Mouse (Mus musculus) brain, adult 2 months (tissue): ENCODE measurements around the gene Rpsa.
"Not testable (repeated sequence)": the region's sequence is repeated elsewhere in the genome, so short reads cannot be mapped to it uniquely, and the experiment has no call there.

Experiments used
- DNase-seq: peaks from one replicate; pipeline ENCODE4 v3.0.0; 2011; ENCODE audit warnings: low read depth, low spot score

Gene Rpsa

DNA sequence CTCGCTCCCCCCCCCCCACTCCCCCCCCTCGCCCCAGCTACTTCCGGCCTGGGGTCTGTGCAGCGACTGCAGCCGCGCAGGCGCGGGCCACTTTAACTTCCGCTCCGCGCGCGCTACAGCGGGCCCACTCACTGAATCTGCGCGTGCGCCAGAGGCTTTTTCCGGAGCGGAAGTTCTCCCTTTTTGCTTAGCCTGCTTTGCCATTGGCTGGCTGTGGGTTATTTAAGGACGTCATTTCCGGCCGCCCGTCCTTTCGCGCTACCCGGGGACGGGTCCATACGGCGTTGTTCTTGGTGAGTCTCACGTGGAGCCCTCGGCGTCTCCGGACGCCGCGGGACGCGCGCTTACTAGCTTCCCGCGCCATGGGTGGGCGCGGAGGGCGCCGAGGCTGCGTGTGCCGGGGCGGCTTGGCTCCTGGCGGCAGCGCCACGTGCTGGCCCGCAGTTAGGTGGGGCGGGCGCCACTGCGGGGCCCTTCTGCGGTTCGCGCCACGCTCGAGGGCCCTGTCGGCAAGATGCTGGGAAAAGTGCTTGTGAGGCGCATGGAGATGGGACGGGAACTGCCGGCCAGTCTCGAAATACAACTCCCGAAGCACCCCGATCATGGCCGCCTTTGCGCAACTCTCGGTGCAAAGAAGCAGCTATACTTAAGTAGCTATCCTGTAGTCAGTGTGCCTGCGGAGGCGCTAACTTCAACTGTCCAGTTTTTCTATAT, at the start of gene Rpsa:
Gene Rpsa, plus strand, starts transcription at position 152 of the 714 bp plus-strand sequence.
- peak; percentile 99 for DNase-seq

DNA sequence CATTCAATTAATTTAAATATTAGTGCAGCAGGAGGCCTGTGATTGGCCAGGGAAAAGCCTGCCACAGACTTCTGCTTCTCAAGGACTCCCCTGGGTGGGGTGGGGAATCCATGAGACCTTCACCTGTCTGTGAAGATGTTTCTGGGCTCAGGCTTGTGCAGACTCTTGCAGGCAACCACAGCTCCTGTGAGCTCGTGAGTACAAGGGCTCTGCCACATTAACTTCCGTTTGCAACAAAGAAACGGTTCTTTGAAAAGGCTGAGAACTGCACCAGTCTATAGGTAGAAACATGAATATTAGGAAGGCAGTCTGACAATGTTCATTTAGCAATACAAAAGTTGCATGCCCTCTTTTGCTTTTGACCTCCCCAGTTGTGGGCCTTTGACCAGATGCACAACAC, 49.2 kb upstream of the Rpsa start:
- DNase-seq = no peak

DNA sequence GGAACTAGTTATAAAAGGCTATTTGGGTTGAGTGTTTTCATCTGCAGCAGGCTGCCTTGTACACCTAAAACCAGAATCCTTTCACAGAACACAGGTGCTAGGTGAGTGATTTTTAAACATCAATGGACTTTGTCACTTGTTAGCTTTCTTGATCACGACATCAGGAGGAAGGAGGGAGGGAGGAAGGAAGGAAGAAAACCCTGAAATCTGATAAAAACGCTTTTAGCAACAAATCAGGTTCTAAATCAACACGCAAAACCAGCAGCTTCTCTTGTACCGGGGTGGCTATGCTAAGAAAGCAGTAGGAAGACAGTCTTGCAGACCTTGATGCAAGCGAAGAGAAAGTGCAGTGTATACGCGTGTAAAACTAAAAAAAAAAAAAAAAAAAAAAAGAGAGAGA, 47.6 kb upstream of the Rpsa start:
- DNase-seq = no peak

DNA sequence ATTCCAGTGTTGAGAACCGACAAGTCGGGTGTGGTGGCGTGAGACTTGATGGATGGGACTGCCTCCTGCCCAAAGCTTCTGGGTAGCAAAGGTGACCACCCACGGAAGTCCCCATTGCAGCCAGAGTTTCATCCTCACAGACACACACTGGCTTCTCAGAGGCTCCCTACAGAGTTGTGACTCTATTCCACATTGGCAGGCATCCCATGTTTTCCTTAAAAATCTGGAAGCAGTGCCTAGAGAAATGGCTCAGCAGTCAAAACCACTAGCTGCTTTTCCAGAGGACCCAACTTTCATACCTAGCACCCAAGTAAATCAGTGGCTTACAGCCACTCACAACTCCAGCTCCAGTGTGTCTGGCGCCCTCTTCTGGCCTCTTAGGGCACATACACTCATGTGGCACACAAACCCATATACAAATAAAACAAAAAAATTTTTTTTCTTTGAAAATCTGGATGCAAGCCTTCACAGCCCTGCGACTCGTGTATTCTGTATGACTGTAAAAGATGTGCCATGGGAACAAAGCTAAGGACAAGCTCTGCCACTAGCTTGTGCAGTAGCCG, 46.9 kb upstream of the Rpsa start:
- DNase-seq = peak; percentile 55

DNA sequence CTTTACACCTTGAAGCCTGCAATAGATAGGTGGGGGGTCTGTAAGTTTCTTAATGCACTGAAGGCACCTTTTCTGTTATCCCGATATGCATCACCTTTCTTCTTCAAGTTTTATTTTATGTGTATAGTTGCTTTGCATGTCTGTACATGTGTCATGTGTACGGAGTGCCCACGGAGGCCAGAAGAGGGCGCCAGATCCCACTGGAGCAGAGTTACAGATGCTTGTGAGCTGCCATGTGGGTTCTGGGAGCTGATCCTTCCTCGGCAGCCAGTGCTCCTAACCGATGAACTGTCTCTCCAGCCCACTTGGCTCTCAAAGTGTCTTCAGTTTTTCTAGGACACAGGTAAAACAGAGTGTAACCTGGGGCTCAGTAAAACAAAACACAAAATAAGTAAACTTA, 46.2 kb upstream of the Rpsa start:
- no peak for DNase-seq

DNA sequence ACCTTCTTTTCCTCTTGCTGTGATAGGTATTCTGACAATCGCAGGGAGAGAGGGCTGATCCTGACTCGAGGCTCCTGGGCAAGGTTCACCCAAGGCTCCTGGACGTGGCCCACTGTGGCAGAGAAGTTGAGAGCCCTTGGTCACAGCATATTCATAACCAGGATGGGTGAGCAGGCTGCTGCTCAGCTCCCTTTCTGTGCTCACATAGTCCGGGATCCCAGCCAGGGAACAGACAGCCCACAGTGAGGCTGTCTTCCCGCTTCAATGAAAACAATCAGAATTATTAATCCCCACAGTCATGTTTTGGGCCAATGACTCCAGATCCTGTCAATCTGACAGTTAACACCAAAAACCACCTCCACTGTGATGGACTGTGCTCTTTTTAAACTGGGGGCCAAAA, 45.5 kb upstream of the Rpsa start:
- DNase-seq = peak; percentile 47

DNA sequence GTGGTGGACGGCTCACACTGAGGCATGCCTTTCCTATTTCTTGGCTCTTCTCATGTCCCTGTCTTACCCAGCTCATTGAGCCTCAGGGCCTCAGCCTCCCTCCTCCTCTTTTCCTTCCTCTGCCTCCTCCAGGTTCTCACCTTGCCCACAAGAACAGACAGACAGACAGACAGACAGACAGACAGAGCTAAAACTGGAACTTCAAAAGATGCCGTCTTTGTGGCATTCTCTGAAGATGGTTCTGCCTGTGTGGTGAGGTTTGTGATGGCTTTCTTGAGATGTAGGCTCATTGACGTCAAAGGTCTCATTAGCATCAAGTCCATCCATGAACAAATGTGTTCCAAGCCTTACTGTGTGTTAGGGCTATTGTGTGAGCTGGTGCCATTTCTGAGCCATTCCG, 44.8 kb upstream of the Rpsa start:
- DNase-seq = no peak

DNA sequence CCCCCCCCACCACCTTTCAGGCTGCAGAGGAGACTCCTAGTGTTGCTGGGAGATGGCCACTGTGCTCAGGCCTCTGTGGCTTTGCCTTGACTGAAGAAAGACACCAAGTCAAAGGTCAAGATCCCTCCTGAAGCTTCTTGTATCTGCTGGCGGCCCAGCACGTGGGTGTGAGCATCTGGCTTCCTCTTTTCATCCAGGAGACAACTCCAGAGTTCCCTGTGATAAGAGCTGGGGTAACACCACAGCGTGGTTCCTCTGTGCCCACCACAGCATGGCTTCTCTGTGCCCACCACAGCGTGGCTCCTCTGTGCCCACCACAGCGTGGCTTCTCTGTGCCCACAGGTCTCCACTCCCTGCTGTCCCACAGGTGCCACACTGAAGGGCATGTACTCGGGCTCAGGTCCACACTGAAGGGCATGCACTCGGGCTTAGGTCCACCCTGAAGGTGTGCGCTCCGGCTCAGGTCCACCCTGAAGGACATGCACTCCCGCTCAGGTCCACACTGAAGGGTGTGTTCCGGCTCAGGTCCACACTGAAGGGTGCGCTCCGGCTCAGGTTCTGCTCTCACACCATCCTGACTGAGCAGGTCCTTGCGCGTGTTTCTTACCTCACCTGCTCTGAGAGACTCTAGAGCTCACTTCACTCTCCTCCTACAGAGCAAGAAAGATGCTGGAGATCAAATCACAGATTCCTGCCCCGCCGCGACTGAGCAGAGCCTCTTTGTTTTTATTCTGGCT, 44.2 kb upstream of the Rpsa start:
- DNase-seq = no peak

DNA sequence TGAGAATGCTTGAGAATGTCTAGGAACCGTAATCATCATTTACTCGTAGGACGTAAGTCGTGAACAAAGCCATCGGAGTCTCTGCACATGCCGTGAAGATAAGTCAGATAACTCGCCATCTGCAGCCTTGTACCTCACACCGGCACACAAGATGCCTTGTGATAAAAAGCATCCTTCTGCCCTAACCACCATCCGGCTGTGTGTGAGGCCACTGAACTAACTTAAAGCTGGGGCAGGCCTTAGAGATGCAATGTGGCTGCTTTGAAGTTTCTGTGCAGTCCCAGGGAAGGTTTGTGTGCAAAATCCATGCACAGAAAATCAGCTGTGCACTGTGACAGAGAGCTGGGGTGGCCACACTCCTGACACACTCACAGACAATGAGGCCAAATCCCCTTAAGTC, 43.1 kb upstream of the Rpsa start:
- no peak for DNase-seq

DNA sequence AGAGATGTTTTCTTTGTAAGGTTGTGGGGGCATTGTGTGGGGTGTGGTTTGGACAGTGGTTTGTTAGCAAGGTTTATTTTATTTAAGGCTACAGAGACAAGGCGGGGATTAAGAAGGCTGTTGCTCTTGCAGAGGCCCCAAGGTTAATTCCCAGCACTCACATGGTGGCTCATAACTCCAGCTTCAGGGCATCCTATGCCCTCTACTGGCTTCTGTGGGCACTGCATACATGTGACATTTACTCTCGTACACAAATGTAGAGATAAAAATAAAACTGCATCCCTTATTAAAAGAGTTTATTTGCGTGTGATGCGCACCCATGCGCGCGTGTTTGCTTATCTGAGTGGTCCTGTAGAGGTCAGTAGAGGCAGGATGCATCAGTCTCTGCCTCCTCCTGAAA, 38.4 kb upstream of the Rpsa start:
- DNase-seq = no peak

DNA sequence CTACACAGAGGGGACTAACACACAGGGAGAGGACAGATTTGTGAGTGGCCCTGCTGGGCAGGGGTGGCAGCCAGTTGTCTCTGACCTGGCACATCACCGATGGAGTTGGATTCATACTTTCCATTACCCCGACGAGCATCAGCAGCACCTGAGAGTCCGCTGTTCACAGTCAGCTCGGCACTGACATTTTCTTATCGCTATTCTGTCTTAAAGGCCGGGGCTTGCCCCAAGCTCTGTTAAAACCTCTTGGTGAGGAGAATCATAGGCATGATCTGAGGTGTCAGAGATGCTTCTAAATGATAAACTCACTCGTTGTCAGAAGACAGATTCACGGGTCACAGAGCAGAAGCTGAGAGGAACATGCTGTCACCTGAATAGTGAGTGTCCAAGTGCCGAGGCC, 36.4 kb upstream of the Rpsa start:
- DNase-seq = no peak

DNA sequence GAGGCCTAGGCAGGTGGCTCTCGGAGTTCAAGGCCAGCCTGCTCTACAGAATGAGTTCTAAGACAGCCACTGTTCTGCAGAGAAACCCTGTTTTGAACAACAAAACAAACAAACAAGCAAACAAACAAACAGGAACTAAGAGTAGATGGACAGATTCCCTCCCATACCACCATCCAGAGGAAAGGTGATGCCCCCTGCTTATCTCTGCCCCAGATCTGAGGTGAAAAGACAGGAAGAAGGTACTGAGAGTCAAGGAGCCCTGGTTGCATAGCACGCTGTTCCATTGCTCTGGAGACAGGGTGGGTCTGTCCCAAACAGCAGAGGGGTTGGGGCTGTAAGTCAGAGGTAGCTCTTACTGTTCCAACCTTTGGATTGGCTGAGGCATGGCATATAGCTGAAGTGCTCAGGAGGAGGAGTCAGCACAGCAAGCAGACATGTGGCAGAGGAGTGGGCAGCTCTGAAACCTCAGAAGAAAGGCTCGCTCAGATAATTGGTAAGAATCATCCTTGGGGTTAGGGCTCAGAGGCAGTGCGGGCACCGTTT, 35.7 kb upstream of the Rpsa start, which contains the start of gene Ccr8:
Gene Ccr8, plus strand, starts transcription at position 419 of the 543 bp plus-strand sequence.
- no peak for DNase-seq

DNA sequence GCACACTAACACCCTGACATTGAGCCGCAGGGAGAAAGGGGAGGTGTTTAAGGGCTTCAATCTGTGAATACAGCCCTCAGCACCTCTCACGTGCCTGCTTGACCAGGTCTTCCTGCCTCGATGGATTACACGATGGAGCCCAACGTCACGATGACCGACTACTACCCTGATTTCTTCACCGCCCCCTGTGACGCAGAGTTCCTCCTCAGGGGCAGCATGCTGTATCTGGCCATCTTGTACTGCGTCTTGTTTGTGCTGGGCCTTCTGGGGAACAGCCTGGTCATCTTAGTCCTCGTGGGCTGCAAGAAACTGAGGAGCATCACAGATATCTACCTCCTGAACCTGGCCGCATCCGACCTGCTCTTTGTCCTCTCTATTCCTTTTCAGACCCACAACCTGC, 33.8 kb upstream of the Rpsa start:
- no peak for DNase-seq

DNA sequence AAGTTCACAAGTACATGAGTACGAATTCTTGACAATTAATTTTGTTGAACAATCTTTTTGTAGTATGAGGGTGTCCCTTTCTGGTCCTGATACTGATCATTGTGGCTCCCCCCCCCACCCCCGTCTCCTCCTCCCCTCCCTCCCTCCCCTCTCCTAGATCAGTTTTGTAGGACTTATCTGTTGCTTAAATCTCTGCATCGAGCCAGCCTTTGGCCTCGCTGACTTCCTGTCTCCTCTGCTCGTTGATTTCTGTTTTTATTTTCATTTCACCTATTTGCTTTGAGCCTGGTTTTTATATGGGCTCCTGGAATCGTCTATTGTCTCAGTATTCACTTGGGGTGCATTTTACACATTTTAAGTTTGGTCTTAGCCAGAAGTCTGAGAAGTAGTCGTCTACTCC, 31.6 kb upstream of the Rpsa start:
- no peak for DNase-seq

DNA sequence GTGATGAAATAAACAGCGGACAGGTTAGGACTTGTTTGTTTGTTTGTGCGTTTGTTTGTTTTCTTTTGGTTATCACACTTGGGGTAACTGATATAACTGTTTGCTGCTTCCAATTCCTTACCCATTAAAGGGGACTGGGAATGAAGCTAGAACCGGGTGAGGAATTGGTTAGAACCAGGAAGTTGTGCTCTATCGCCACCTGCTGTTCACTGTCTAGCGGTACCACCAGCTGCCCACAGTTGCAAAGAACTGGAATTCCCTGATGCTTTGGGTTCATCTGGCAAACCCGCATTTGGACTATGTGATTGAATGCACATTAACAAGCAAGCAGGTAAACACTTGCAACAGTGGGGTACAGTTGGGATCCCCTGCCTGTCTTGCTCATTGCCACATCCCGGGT, 28.8 kb upstream of the Rpsa start:
- DNase-seq = peak; percentile 84

DNA sequence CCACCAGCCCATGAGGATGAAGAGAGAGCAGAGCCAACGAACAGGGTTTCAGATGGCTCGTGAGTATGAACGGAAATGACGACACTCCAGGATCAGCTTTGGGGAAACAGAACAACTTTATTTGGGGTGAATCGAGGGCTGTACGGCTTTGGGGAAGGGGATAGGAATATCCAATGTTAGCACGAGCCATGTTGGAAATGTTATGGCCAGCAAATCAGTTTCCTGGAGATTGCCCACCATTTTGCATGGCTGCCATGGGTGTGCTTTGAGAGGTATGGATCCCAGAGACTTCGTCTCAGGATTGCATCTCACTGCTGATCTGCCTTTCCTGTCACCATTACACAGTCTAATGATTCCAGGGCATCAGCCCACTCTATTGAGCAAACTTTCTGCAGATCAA, 28.2 kb upstream of the Rpsa start:
- no peak for DNase-seq

DNA sequence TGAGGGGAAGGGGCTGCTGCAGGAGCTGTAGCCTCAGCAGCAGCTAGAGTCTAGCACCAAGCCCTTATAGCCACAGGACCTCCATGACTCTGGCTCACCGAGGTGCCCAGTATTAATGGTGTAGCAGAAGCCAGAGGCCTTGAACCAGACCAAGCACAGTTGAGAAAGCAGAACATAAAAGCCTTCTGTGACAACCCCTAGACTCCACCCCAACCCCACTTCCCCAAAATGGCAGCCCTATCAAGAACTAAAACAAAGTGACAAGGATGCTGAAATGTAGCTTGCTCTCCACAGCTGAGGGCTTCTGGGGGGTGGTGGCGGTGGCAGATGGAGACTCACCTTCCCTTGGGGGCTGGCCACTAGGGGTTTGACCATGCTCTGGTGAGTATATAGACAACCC, 26.3 kb upstream of the Rpsa start:
- no peak for DNase-seq

DNA sequence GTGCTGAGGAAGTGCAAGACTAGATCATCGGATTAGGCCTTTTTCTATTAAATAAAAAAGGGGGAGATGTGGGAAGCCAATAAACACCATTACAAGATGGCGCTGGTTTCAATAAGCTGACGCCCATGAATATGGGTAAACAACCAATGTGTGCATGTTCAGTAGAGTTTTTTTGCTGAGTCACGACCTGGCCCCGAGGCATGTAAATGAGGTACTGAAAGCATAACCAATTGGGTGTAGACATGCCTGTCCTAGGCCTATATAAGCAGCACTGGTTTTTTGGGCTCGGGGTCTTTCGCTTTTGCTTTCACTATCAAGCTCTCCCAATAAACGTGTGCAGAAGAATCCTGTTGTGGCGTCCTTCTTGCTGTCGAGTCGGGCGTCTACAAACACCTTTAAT, 18.5 kb upstream of the Rpsa start:
- DNase-seq = not testable (repeated sequence)

DNA sequence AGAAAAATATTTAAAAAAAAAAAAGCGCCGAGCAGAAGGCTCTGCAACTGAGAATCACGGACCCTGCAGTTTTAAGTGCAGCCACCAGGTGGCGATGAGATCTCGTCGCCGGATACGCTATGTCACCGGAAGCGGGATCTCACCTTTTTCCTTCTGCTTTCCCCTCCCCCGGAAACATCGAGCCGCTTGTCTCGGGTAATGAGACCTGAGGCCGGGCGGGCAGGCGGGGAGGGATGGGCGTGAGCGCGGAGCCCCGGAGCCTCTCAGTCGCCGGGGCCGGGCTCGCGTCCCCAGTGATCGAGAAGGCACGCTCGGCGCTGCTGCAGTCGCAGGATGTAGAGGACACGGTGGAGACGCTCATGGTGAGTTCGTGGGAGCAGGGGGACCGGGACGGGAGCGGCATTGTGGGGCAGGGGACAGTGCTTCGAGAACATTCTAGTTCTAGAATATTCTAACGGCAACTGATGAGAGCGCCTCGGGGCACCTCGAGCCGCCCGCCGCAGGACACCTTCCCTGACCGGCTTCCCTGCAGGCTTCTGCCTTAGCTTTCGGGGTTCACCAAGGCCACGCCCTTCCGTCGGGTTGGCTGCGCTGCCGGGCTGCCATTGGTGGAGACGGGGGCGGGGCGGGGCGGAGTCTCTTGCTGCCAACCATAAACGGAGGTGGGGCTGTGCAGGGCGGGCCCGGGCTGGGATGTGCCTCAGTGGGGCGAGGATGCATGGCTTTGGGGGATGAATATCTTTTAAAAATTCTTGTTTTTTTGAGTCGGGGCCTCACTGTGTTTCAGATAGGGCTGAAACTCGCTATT, 17.1 kb upstream of the Rpsa start, which contains the start of gene Slc25a38:
Gene Slc25a38, plus strand, starts transcription at position 164 of the 808 bp plus-strand sequence.
- peak; percentile 98 for DNase-seq

DNA sequence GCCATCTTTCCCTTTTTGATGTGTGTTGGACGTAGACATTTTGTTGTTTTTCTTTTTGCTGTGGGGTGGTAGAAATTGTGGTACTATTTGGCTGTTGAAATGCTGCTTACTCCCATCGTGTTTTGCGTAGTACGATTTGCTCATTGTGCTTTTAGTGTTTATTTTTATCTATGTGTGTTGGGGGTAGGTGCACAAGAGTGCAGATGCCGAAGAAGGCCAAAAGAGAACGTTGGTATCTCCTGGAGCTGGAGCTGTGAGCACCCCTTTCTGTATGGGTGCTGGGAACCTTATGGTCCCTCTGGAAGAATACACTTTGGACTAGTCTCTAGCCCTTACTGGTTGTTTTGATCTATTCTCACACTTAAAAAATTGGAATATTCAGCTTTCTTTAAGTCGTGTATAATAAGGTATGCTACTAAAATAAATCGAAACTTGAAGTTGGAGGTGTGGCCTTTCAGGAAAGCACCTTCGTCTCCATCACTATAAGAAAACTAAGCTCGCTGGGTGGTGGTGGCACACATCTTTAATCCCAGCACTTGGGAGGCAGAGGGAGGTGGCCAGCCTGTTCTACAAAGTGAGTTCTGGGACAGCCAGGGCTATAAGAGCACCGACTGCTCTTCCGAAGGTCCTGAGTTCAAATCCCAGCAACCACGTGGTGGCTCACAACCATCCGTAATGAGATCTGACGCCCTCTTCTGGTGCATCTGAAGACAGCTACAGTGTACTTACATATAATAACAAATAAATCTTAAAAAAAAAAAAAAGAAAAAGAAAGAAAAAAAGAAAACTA, 16.1 kb upstream of the Rpsa start:
- DNase-seq = no peak

DNA sequence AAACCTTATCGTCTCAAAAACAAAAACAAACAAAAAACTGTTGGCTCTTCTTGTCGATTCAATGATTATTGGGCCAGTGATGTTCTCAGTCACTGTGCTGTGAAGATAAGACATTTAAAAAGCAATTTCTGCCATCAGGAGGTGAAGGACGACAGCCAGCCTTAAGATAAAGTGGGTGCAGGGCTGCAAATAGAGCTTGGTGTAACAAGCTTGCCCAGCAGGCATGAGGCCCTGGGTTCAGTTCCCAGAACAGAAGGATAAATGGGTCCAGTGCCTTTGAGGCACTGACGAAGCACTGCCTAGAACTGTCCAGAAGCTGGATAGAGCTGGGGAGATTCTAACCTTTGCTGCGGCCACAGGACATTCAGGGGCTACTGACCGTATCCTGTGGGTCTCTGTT, 15.0 kb upstream of the Rpsa start:
- DNase-seq = no peak
